In the genomic region with DNA sequence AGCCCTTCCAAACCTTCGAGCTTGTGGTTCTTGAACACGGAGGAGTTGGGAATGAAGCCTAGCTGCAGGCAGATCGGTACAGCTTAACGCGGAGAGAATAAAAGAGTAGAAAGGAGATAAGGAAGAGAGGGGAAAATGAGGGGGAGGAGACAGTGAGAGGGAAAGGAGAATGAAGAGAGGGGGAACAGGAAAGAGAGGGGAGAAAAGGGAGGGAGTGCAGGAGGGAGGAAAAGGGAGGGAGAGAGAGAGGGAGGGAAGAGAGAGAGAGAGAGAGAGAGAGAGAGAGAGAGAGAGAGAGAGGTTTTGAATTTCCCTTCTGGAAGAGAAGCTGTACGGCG, we compare ENCODE assay signal across 8 mouse cellular contexts. TPM values are rescaled to one million over a fixed set of nuclear protein-coding genes. Genes with fewer than 3 reads are reported as not detected.
A peak's percentile ranks its signal among the peaks of the same experiment; 100 is the strongest.
DNase-seq lines count a peak whose midpoint lies in the region; ATAC-seq and TF ChIP-seq lines count a peak whose summit lies in the region.

A gene (plus strand): TSS at position 301 of the 338 bp plus-strand sequence.

- peak within 1 kb of the TSS; percentile 39 for H3K4me3 ChIP-seq in kidney, embryonic 15.5 days (replicated peaks)
- peak within 1 kb of the TSS; percentile 17 for H3K4me3 ChIP-seq in intestine, embryonic 14.5 days (ENCODE audit: low read depth, low read length)
- H3K4me3 ChIP-seq in midbrain, embryonic 14.5 days (replicated peaks; ENCODE audit: low read depth, low read length) = peak within 1 kb of the TSS; percentile 49

- 2% methylated on average over 7 of the region's 7 CpGs for WGBS in kidney, embryonic 15.5 days
- WGBS in intestine, embryonic 14.5 days = 4% methylated on average over 7 of the region's 7 CpGs
- WGBS in midbrain, embryonic 14.5 days = 1% methylated on average over 7 of the region's 7 CpGs

- H3K4me1 ChIP-seq in kidney, embryonic 15.5 days = peaks cover 26% of the 10 kb centered on the region
- peaks cover 14% of the 10 kb centered on the region; the same call in 1 of the 2 replicates for H3K4me1 ChIP-seq in intestine, embryonic 14.5 days (replicated peaks; ENCODE audit: control insufficient read depth, insufficient read depth, low read length)
- peaks cover 37% of the 10 kb centered on the region for H3K4me1 ChIP-seq in midbrain, embryonic 14.5 days (ENCODE audit: control insufficient read depth, insufficient read depth, low read length)

- peak within 1 kb of the TSS; percentile 9; the same call in 1 of the 2 replicates for H3K27ac ChIP-seq in kidney, embryonic 15.5 days
- H3K27ac ChIP-seq in intestine, embryonic 14.5 days (ENCODE audit: low read depth) = no peak within 1 kb of the TSS
- H3K27ac ChIP-seq in midbrain, embryonic 14.5 days (replicated peaks; ENCODE audit: low read depth, low read length) = peak within 1 kb of the TSS; percentile 87

- no peak for DNase-seq in kidney, postnatal 36 days
- no peak for DNase-seq in brain, embryonic 14.5 days (ENCODE audit: low read depth)
- no peak for DNase-seq in intestine, embryonic 14.5 days (ENCODE audit: low spot score)
- peak; percentile 47 for DNase-seq in midbrain, embryonic 14.5 days
- no peak for DNase-seq in right cerebral cortex, postnatal 4 days
- DNase-seq in MN1 (ENCODE audit: low spot score) = no peak
- no peak for DNase-seq in right cerebral cortex, postnatal 36 days (ENCODE audit: low spot score in 2 of 2)

- no peak for TF ChIP-seq POLR2A in brain, embryonic 14.5 days (IDR thresholded peaks at IDR 0.05; ENCODE audit: borderline replicate concordance, extremely low read depth, insufficient read depth, insufficient read length, poor library complexity, severe bottlenecking)

- peak within 1 kb of the TSS; percentile 71 for H3K4me2 ChIP-seq in kidney, embryonic 15.5 days
- peak within 1 kb of the TSS; percentile 48 for H3K4me2 ChIP-seq in intestine, embryonic 14.5 days (ENCODE audit: low read length)
- peak within 1 kb of the TSS; percentile 77 for H3K4me2 ChIP-seq in midbrain, embryonic 14.5 days (ENCODE audit: low read length)

- H3K27me3 ChIP-seq in kidney, embryonic 15.5 days = peaks cover 40% of the 10 kb centered on the region
- peaks cover 18% of the 10 kb centered on the region for H3K27me3 ChIP-seq in intestine, embryonic 14.5 days (replicated peaks; ENCODE audit: control insufficient read depth, insufficient read depth, low read length)
- no peaks in the 10 kb centered on the region for H3K27me3 ChIP-seq in midbrain, embryonic 14.5 days (ENCODE audit: control insufficient read depth, insufficient read depth, low read length)

- H3K9me3 ChIP-seq in kidney, embryonic 15.5 days (replicated peaks) = no peaks in the 10 kb centered on the region
- no peaks in the 10 kb centered on the region for H3K9me3 ChIP-seq in intestine, embryonic 14.5 days (ENCODE audit: control insufficient read depth, low read length)
- H3K9me3 ChIP-seq in midbrain, embryonic 14.5 days (ENCODE audit: control insufficient read depth, low read length) = no peaks in the 10 kb centered on the region

- 0 out of 2 replicates have a peak within 1 kb of the TSS, but pooled peaks have one; percentile 2 for H3K9ac ChIP-seq in kidney, embryonic 15.5 days
- H3K9ac ChIP-seq in intestine, embryonic 14.5 days (ENCODE audit: low read length) = no peak within 1 kb of the TSS
- H3K9ac ChIP-seq in midbrain, embryonic 14.5 days (replicated peaks; ENCODE audit: low read length) = peak within 1 kb of the TSS; percentile 64

- no peak for ATAC-seq in kidney, embryonic 15.5 days (replicated peaks; ENCODE audit: low FRiP score)
- no peak for ATAC-seq in intestine, embryonic 14.5 days (replicated peaks; ENCODE audit: low FRiP score, low TSS enrichment, low read depth)
- ATAC-seq in midbrain, embryonic 14.5 days (ENCODE audit: low FRiP score, low TSS enrichment) = no peak

- TF ChIP-seq CTCF in brain, embryonic 14.5 days (IDR thresholded peaks at IDR 0.05; ENCODE audit: borderline replicate concordance, extremely low read depth, insufficient read depth, insufficient read length) = no peak

- H3K36me3 ChIP-seq in kidney, embryonic 15.5 days = no peaks in the 10 kb centered on the region
- no peaks in the 10 kb centered on the region for H3K36me3 ChIP-seq in intestine, embryonic 14.5 days (ENCODE audit: control insufficient read depth, insufficient read depth, low read length)
- no peaks in the 10 kb centered on the region for H3K36me3 ChIP-seq in midbrain, embryonic 14.5 days (ENCODE audit: control insufficient read depth, insufficient read depth, low read length)

RNA-seq across cellular contexts. Expression of the gene that starts here (rescaled TPM):
- 4.0 and 5.3 TPM in 2 replicates for polyA plus RNA-seq in kidney, embryonic 15.5 days (2015; fragmentation: Nextera tagmentation; extraction: Ambion mirVana)
- polyA plus RNA-seq in brain, embryonic 14.5 days (2012; rRNA removed) = 43.3 and 69.2 TPM in 2 replicates
- polyA plus RNA-seq in intestine, embryonic 14.5 days (2014; fragmentation: Nextera tagmentation; extraction: Ambion mirVana) = 5.6 and 6.7 TPM in 2 replicates
- 39.4 and 41.9 TPM in 2 replicates for polyA plus RNA-seq in midbrain, embryonic 14.5 days (2014; fragmentation: Nextera tagmentation; extraction: Ambion mirVana)
